Mouse (Mus musculus) kidney, adult 18-20 months (tissue): ENCODE results near the gene Fbxw11.
"Not testable (repeated sequence)": the region's sequence is repeated elsewhere in the genome, so short reads cannot be mapped to it uniquely, and the experiment has no call there.

ENCODE experiments used
- DNase-seq: peaks from one replicate; pipeline ENCODE4 v3.0.0; 2021

Fbxw11 gene

DNA sequence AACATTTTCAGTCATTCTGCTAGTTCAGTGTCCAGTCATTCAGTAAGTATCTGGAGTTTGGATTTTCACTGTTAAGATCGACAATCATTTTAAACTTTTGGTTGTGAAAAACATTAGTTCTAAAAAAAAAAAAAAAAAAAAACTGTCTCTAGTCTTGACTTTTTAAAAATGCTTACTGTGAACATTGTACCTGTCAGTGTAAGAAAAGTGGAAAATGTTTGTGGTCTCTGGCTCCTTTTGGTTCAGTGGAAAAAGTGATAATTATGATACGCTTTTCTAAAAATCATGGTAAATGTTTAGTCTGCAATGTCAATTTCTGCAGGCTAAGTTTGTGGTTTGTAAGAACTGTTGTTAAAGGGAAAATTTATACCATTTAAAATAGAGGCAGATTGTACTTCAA, 72.4 kb downstream of the Fbxw11 start:
- no peak for DNase-seq

DNA sequence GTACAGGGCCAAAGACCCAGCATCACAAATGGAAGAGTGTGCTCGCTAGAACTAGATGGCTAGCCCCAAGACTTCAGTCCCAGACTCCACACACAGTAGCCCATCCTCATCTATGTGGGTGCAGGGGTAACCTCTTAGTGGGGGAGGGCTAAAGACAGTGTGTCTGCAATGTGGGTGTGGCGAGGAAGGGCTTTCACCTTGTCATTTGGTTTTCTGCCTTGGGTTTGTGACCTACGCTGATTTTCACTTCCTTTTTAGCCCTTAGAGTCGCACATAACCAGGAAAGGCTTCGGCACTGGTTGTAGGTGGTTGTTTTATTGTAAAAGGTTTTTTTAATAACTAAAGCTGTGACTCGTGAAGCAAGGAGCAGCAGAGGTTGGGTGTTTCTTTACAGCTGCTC, 73.0 kb downstream of the Fbxw11 start:
- no peak for DNase-seq

DNA sequence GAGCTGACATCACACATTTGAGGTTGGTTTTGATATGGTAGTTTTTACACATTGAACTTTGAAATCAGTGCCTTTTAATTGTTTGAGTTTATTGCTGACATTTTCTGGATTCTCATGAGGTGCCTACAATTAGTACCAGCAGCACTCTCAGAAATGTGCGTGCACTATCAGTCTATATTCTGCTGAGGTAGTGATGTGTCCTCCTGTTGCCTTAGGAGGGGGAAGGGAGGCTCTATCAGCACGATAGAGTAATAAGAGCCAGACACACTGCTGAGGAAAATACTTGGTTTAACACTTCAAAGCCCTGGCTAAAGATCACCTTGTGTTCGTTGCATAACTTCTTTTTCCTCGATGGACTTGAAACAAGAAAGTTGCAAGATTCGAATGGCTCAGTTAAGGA, 73.4 kb downstream of the Fbxw11 start:
- no peak for DNase-seq

DNA sequence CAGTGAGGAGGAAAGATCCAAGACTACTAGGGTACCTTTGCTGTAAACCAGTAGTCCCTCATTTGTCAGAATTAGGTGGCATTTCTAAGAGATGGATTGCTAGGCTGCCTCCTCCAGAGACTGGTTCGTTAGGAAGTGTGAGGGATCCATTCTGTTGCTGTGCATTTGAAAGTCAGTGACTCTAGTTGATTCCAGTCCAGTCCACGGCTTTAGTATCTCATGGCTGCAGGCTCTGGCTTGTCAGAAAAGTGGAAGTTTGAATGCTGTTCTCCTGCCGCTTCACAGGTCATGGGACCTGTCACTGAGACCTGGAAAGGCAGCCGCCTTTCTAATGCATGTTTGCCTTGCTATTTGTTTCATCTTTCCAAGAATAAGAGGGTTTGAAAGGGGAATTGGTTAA, 74.4 kb downstream of the Fbxw11 start:
- no peak for DNase-seq

DNA sequence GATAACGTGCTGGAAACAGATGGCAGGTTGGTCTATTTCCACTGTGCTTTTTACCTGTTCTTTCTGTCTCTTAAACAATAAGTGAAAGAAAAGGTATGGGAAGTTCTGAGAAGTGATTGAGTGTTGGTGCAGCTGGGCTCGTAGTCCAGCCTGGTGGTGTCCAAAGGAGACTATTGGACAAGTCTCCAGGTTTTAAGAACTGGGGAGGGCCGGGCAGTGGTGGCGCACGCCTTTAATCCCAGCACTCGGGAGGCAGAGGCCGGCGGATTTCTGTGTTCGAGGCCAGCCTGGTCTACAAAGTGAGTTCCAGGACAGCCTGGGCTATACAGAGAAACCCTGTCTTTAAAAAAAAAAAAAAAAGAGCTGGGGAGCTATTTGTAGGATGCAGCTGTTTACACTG, 75.2 kb downstream of the Fbxw11 start:
- not testable (repeated sequence) for DNase-seq

DNA sequence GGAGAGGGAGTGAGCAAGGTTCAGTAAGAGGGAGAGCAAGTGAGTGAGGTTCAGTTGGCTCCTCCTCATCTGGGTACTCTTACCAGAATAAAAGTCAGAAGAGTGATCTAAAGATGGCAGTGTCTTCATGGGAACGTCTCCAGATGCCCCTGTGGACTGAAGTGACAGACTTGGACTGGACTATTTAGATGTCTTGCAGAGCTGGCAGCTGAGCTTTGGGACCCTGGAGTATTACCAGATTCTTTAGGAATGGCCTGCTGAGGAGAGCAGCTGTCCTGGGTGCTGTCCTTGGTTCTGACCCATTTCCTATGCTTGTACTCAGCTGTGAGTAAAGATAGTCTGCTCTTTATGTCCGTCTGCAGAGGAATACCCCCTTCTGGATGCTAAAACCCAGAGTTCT, 75.8 kb downstream of the Fbxw11 start:
- DNase-seq = no peak

DNA sequence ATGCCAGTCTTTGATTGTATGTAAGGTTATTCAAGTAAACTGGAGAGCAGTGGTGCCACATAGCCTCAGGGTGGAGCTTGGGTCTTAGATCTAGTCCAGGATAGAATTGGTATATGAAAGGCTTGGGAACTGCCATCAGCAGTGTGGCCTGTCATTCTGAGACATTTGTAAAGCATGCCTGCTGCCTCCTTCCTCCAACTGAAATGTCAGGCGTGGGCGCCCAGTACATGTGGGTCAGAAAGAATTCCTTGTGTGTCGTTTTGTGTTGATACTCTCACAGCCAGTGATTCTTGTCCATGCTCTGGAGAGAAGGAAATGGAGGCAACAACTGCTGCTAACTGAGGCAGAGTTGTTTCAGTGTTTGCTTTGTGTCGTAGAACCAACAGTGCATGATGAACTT, 76.5 kb downstream of the Fbxw11 start:
- no peak for DNase-seq

DNA sequence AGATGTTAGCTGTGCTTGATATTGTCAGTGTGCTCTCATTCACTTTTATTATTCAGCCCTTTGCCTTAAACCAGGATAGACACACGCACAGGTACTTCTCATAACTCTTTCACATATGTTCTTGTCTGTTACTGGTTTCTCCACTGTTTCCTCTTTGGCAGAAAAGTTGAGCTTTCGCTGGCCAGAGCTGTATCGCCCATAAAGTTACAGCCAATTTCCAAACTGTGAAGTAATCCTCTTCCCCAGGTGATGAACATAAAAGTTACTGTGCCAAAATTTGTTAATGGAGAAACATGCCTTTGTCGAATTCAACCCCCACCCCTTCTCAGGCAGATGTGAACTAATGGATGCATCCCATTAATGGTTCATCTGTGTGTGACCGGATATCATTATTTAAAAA, 80.1 kb downstream of the Fbxw11 start:
- DNase-seq = no peak

DNA sequence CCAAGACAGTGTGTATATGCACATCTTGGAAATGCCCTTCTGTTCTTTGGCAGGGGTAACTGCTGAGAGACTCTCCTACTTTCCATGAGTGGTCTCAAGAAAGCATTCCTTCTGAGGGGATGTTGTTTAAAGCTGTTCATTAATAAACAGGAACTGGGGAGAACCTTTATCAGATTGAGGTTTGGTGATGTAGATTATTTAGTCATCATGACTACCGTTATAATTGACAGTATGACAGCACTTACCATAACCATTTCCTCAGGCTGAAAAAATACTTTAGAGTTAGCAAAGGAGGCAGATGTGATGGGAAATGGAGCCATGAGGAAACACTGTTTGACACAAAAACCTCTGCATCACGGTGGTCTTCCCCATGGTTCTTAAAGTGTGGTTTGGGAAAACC, 80.8 kb downstream of the Fbxw11 start:
- DNase-seq = no peak

DNA sequence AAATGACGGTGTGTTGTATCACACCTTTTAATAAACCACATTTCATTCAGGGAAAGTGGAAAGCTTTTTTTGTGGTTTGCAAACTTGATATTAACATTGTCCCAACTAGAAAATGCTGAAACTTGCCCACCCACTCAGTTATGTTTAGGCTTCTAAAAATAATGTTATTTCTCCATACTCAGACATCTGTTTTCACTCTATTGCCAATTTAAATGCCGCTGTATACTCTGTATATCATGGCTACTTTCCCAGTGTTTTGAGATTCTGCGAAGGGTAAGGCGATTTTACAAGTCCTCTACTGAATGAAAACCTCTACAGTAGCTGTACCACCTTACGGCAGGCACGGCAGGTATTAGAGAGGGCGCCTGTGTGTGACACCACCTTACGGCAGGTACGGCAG, 82.6 kb downstream of the Fbxw11 start:
- DNase-seq = no peak

DNA sequence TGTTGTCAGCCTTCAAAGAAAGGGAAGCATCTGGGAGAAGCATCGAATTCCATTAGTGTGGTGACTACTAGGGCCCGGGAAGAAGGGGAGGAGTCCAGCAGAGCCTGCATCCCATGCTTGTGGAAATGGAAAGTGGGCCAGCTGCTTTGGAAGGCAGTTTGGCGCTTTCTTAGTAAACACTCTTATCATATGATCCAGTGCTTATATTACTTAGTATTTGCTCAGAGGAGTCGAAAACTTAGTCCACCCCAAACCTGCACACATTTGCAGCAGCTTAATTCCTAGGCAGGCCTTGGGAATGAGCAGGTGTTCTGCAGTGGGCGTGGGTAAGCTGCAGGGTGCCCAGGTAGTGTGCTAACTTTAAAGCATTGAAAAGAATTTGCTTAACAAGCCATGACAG, 89.9 kb downstream of the Fbxw11 start:
- DNase-seq = no peak

DNA sequence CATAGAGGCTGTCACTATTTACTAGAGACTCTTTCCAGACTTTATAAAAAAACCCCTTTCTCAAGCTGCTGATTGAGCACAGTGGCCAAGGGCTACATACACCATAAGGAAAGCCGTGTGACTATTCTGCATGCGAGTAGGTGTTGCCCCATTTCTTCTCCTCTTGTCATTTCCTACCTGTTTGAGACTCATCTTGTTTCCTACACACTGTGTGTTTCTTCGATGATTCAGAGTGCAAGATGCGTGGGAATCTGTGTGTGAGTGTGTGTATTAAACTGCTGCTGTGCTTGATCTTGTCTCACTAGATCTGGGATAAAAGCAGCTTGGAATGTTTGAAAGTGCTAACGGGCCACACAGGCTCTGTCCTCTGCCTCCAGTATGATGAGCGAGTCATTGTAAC, 90.7 kb downstream of the Fbxw11 start:
- no peak for DNase-seq

DNA sequence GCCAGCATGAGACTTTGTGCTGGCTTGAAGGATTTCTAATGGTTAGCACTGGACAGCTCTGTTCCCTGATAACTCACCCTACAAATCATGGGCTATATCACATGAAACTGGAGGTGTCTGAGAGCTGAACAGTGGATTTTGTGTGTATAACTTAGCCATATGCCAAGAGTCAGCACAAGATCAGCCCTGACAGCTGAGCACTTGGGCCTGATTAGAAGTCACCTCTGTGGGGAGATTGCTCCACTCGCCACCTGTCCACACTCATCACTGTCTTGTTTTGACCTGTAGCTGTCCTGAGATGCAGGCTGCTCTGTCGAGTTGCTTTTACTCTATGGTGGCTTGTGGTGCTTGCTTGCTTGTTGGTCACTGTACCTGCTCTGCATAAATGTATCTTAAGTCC, 93.8 kb downstream of the Fbxw11 start:
- no peak for DNase-seq

DNA sequence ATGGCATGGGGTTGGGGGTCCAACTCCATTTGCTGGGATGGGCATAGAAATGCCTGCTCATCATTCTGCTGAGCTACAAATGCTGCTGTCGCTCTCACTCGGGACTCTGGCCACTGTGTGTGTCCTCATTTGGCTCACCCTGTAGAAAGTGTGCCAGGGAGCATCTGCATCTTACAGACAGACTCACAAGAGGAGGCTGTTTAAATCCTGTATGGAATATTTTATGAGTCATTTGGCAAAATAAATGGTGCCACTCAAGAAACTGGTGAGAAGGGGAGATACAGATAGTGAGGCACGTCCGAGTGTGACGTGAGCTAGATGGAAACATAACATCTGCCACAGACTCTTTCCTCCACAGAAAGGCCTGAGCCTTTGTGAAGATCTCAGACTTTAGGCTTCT, 95.2 kb downstream of the Fbxw11 start:
- no peak for DNase-seq

DNA sequence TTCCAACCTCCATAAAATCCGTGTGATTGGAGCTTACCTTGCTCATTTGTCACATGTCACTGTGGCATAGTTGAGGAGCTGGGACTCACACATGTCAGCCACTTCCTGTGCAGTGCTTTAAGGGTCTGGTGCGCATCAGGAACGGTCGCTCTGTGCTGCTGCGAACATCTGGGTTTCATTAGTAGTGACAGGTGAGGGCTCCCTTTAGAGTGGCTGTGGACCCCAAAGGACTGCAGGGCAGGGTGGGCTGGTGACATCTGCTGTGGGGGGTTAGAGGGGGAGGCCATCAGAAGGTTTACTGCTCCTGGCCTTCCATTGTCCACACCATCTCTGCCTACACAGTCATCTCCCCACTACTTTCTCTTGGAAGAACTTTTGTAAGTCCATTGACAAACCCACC, 101.4 kb downstream of the Fbxw11 start:
- no peak for DNase-seq

DNA sequence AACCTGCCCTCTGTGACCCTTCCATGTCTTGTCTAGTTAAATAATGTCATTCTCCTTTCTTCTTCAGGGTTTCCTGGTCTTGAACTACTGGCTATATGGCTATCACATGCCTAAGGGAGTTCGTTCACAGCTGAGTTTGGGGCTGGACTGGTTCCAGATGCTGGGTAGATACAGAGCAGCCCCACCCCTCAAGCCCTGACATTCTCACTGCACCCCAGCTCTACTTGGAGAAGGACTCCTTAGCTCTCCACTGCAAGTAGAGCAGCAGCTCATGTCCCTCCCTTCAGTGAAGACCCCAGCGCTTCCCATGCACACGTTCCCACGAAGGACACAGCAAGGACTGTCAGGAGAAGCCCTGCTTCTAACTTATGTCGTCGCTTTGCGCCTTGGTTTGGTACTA, 101.9 kb downstream of the Fbxw11 start:
- DNase-seq = no peak

DNA sequence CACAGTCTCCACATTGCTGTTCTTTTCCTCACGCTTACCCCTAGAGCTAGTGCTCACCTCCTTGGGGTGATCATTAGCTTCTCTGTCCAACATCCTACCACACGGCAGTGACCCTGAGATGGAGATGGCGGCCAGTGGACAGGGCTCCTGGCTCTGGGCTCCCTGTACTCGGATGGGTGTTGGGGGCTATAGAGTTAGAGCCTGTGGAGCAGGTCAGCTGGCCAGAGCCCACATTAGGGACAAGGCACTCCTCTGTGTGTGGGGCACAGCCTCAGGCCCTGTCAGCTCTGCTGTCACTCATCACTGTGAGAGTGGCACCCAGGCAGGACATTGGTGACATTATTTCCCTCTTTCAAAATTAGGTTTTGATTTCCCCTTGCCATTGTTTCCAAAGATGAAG, 102.9 kb downstream of the Fbxw11 start:
- no peak for DNase-seq

DNA sequence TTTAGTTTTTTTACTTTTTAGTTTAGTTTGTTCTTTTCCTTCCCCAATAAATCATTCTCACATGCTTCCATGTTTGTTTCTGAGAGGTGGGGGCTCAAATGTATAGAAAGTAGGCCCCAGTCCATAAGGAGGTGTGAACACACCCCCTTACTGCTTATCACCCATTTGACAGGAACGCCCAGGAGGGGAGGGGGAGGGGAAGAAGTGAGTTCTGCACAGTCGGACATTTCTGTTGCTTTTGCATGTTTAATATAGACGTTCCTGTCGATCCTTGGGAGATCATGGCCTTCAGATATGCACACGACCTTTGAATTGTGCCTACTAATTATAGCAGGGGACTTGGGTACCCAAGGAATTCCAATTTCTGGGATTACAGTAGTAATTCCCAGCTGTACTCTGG, 103.5 kb downstream of the Fbxw11 start:
- DNase-seq = no peak

DNA sequence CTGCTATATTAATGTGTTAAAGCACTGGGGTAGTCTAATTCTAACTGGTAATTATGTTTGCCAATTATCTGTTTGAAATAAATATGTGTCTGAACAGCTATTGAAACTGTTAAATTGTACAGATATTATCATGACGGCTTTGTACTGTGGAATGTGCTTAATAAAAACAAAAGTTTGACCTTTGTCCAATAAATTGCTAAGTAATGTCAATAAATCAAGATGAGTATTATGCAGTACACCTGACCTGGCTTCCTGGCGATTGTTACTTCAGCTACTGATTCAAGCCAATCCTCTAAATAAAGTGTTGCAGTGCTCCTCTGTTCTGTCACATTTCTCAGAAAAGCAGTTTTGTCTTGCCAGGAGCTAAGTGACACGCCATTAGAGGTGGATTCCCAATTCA, 104.0 kb downstream of the Fbxw11 start:
- no peak for DNase-seq

DNA sequence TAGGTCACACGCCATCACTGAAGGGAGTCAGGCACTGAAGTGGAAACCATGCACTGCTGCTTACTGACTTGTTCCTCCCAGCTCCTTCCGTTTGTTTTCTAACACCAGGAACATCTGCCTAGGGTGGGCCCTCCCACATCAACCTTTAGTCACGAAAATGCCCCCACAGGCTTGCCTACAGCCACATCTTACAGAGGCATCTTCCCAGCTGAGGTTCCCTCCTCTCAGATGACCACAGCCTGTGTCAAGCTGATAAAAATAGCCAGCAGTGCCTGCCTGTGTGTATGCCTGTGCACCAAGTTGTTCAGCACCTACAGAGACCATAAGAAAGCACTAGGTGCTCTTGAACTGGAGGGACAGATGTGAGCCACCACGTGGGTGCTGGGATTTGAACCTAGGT, 106.3 kb downstream of the Fbxw11 start:
- DNase-seq = no peak

DNA sequence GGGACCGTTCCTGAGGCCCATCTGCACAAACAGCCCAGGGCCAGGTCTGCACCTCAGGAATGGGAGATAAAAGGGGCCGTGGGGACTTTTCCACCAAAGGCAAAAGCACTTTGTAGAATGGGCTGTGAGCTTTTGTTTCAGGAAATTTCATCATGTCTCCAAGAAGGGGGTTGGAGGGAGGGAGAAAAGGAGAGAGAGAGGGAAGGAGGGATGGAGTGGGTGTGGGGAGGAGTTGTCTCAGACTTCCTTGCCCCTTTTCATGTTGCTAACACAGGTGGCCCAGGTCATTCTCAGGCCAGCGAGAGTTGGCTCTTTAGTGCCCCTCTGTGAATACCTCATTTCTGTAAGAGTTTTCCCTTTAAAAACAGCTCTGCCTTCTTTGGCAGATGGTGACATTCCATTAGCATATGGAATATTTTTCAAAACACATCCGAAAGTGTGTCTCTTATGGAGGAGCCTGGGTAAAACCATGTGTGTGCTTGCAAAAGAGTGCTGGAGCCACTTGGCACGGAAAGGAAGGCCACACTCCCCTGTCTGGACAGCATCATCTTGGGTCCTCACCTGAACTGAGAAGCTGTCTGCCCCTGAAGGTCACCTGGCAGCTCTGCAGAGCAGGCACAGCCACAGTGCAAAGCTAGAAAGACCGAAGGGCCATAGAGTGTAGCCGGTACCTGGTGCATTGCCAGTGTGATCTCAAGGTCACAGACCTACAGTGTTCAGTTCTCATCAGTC, 109.5 kb downstream of the Fbxw11 start:
- DNase-seq = no peak

DNA sequence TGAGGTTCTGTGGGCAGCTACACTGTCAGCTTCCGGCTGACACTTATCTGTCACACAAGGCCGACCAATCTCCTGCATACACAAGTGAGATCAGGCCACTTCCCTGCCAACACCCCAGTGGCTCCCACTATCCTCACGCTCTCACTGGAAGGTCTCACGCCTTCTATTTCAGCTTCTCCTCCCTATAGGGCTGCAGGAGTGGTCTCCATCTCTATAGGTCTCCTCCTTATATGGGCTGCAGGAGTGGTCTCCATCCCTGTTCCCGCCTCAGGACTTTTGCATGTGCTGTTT, 110.0 kb downstream of the Fbxw11 start:
- no peak for DNase-seq

DNA sequence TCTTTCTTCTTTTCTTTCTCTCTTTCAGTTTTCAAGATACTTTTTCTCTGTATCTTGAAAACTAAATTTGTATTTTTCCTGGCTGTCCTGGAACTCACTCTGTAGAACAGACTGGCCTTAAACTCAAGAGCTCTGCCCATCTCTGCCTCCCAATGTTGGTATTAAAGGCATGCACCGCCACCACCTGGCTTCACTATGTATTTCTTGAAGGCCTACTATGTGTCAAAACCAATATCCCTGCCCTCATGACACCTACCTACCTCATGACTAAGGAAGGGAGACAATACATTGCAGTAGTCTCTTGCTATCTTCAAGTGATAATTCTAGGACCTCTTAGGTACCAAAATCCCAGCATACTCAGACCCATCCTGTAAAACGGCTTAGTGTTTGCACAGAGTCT, 110.8 kb downstream of the Fbxw11 start:
- no peak for DNase-seq

DNA sequence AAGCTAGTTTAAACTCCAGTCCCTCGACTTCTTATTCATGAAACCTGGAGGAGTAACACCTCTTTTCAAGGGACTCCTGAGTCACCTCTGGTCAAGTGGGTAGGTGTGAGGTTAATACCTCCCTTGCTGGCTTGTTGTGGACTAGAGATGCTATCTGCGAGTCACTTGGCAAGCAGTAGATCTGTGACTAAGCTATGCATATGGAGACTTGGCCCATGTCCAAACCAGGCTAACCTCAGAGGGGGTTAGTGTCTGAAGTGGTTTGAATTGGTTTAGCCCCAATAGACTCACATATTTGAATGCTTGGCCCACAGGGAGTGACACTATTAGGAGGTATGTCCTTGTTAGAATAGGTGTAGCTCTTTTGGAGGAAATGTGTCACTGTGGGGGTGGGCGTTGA, 120.2 kb downstream of the Fbxw11 start:
- DNase-seq = no peak

DNA sequence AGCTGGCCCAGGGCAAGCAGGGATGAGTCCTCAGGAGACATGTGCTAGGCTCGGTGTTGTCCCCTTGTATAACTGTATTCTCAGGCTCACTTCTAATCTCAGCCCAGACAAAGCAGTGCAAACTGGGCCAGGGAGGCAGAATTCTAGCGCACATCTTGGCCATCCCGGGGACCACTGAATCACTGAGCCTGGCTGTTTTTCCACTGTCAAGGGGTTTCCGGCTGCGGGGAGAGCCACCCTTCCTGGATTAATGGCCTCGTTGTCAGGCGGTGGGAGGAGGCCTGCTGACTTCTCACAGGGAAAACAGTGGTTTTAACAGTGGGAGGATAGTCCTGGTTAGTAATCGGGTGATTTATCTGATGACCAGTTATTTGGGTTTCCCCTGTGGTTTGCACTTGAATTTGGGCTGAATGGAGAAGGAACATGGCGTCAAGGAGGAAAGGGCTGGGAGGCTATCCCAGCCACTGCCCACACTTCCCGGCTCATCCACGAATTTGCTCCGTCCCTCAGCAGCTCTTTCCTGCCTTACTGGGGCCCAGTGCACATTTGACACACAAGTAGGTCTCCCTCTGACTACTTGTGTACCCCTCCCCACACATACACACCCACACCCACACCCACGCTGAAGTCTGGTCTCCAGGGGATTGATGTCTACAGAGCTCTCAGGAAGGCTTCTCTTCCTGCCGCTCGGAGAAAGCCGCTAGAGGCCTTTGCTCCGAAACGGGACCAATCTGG, 125.1 kb downstream of the Fbxw11 start:
- peak; percentile 46 for DNase-seq
